Mouse (Mus musculus): ENCODE measurements around the gene Vmn1r36.
"Not testable (repeated sequence)": the region's sequence is repeated elsewhere in the genome, so short reads cannot be mapped to it uniquely, and the experiment has no call there.

Gene Vmn1r36

GRCm38 (mm10) chr6:66719068-66719467 is at the start of gene Vmn1r36:
TSS of gene Vmn1r36 (minus strand) at chr6:66719168.
- not testable (repeated sequence) for DNase-seq

- DNase-seq, result not testable (repeated sequence)
Measured at GRCm38 (mm10) chr6:66729082-66729481, 10.1 kb upstream of the Vmn1r36 start, which contains the start of gene Vmn1r37. TSS of gene Vmn1r37 (plus strand) at chr6:66729382.

- DNase-seq, result no peak
Measured at GRCm38 (mm10) chr6:66713854-66714253, 5.1 kb downstream of the Vmn1r36 start.

- no peak for DNase-seq
Measured at GRCm38 (mm10) chr6:66708901-66709300, 10.1 kb downstream of the Vmn1r36 start.

GRCm38 (mm10) chr6:66685806-66686205 is 33.2 kb downstream of the Vmn1r36 start, which contains the start of gene Vmn1r35:
TSS of gene Vmn1r35 (minus strand) at chr6:66685906.
- no peak for DNase-seq
